Mouse (Mus musculus): Measurements from ENCODE around the gene Mrnip.
"Not testable (repeated sequence)": the region's sequence is repeated elsewhere in the genome, so short reads cannot be mapped to it uniquely, and the experiment has no call there.

Mrnip gene

DNA sequence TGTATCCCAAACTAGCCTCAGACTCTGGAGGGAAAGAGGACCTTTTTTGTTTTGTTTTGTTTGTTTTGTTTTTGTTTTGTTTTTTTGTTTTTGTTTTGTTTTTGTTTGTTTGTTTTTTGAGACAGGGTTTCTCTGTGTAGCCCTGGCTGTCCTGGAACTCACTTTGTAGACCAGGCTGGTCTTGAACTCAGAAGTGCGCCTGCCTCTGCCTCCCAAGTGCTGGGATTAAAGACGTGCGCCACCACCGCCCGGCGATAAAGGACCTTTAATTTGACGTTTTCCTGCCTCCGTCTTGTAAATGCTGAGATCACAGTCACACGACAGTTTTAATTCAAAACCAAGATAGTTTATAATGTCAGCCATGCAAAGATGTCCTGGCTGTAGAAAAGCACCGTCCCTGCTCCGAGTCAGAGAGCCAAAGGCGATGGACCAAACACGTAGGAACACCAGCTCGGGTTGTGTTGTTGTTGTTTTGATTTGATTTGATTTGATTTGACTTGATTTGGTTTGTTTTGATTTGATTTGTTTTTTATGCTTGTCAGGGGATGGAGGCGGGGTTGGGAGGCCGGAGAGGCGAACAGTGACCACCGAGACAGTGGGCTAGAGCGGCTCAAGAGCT, at the start of gene Mrnip:
Mrnip (plus strand) TSS at position 334 of the 619 bp plus-strand sequence.
- not testable (repeated sequence) for DNase-seq (ENCODE audit: low spot score)

DNA sequence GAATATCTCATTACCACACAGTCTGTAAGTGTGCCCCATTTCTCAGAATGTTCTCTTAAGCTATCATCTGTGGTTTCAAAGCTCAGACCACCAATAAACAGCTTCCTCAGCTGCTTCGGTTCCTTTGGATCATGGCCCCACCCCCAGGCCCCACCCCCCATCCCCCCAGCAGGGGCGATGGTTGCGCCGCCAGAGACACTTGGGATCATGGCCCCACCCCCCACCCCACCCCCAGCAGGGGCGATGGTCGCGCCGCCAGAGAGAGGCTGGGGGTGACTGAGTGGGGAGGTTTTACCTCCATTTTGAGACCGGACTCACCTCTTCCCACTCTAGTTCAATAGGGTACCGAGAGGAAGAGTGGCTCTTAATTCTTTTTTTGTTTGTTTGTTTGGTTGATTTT, 46.5 kb upstream of the Mrnip start:
- no peak for DNase-seq (ENCODE audit: low spot score)

DNA sequence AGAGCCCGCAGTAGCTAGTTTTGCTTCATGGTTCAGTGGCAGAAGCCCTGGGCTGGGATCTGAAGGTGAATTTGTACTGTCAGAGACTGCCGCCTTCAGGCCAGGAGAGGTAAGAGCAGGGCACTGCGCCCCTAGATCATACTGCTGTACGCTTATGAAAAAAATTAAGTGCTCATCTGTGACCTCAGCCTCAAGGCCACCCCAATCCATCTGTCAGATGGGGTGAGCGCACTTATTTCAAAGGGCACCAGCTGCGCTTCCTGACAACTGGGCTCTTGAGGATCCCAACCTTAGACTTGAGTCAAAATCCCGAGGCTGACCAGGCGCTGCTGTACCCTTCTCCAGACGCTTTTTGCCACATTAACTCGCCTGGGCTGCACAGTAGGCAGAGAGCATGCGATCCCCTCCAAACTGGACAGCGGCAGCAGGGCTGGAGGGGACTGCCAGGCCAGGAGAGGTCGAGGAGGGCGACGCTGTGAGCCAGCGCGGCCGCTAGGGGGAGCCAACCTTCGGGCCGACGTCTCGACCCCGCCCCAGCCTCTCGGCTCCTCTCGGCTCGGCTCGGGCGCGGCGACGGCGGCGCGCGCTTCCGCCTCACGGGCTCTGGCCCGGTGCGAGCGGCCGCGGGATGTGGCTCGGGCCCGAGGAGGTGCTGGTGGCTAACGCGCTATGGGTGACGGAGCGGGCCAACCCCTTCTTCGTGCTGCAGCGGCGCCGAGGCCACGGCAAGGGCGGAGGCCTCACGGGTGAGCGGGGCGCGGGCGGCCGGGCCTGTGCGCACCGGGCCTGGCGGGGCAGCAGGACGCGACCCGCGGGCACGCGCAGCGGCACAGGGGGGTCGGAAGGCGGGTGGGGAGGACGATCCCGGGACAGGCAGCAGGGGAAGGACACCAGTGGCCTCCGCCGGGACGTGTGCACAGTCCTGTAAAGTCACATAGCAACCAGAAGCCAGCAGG, 43.2 kb upstream of the Mrnip start, which contains the start of gene Tbc1d9b:
Tbc1d9b (plus strand) TSS at position 586 of the 956 bp plus-strand sequence.
- peak; percentile 90 for DNase-seq (ENCODE audit: low spot score)

DNA sequence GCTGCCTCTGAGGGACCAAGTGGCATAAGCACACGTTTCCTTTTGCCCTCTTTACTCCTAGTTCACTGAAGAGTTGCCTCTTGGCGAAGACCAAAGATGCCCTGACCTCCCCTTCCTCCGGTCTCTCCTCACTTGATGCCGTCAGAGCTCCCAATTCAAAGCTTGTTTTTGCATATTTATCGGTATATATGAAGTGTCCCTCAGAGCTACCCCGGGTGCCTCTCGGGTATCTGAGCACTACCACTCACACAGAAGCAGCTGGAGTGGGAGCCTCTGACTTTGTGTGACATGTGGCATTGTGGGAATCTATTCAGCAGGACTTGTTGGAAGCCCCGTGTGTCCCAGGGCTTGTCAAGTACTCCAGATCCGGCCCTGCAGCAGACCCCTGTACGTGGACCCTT, 42.4 kb upstream of the Mrnip start:
- no peak for DNase-seq (ENCODE audit: low spot score)

DNA sequence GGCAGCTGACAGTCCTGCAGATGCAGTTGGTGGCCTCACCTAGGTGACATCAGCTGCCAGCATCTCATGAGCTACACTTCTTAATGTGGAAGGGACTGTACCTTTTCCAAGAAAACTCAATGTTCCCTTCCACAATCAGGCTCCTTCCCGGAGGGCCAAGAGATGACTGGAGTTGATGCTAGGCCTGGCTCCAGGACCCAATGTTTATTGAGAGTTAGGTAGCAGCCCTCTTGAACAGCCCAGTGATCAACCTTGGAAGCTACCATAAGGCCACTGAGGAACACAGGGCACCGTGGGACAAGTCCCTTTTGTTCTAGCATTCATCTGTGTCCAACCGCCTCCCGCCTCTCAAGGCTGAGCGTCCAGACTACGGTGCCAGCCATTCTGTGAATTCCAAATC, 42.0 kb upstream of the Mrnip start:
- no peak for DNase-seq (ENCODE audit: low spot score)

DNA sequence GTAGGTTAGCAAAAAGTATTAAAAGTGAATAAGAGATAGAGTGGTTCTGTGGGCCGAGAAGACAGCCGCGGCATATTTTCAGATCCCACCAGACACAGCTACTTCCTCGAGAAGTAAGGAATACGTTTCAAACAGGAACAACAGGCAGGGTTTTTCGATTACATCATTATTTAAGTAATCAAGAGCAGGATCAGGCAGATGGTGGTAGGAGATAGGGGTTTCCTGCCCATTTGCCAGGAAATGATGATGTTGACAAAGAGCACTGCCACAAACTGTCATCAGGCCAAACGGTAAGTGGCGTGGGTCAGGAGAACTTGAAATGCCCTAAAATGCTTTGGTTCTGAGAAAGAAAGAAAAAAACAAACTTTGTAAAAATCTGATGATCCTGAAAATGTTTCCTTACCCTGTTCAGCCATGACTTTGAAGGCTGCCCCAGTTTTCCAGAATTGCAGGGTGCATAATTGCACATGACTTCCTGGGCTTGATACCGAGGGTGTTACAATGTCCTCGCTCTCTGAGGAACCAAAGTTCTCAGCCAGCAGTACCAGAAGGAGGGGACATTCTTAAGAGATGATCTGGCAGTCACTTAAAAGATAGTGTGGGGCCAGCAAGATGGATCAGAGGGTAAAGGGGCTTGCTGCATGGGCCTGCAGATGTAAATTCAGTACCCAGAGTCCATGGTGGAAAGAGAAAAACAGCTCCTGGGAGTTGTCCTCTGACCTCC, 39.9 kb upstream of the Mrnip start:
- DNase-seq (ENCODE audit: low spot score) = no peak

DNA sequence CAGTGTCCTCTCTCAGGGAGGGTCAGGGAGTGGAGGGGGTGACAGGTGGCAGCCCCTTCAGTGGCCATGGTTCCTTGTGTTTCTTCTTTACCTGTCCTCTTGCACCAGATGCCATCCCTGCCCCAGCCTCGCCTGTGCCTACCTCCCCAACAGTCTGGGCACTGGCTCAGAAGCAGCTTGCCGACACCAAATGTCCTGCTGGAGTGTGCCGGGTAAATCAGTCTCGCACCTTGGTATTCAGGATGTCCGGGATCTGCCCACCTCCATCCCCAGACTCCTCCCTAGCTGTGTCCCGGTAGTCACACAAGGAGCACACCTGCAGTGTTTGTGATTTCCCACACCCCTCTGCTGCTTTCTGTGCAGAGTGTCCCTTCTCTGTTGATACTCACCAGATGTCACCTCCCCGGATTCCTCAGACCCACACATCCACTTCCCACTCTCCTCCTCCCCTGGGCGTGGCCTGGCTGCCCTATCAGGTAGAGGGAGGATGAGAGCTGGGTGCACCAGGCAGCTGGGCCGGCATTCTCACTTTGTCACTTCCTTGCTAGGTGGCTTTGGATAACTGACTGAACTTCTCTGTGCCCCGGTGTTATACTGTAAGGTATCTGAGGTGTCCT, 35.9 kb upstream of the Mrnip start:
- no peak for DNase-seq (ENCODE audit: low spot score)

DNA sequence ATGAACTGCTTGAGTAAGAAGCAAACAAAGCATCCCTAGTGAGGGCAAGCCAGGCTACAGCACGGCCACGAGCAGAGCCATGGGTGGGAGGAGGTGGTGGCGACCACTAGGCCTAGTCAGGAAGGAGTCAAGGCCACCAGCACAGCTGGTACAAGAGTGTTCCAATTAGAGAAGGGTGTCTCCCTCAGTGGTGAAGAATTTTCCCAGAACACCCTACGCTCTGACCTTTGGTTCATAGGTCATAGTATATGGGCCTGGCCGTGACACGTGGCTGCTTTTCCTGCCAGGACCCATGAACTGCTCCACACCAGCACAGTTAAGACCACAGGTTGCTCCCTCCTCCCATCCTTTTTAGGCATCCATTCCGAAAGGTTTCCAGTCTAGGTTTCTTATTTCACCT, 34.7 kb upstream of the Mrnip start:
- DNase-seq (ENCODE audit: low spot score) = no peak

DNA sequence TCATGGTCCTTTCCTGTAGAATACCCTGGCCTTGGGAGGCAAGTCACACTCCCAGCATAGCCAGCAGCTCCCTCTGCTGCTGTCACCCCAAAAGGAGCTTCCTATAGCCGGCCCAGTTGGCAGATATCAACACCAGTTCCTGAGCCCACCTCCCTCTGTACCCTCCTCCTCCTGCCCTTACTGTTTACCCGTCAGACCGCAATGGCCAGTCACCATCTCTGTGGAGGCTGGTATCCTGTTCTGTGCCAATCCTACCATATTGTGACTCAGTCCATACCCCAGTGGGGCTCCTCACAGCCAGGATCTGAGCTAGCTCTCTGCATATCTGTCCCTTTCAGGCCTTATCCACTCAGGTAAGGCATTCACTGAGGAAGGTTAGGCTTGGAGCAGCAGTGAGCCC, 28.7 kb upstream of the Mrnip start:
- DNase-seq (ENCODE audit: low spot score) = no peak

DNA sequence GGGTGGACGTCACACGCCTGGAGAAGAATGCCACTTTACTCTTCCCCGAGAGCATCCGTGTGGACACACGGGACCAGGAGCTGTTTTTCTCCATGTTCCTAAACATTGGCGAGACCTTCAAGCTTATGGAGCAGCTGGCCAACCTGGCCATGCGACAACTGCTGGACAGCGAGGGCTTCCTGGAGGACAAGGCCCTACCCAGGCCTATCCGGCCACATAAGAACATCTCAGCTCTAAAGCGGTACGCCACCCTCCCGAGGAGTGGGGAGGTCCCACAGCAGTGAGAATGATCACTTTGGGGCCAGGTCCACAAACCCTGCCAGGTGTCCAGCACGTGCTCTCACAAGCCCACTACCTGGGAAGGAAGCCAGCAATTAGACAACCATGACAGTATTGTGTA, 28.1 kb upstream of the Mrnip start:
- no peak for DNase-seq (ENCODE audit: low spot score)

DNA sequence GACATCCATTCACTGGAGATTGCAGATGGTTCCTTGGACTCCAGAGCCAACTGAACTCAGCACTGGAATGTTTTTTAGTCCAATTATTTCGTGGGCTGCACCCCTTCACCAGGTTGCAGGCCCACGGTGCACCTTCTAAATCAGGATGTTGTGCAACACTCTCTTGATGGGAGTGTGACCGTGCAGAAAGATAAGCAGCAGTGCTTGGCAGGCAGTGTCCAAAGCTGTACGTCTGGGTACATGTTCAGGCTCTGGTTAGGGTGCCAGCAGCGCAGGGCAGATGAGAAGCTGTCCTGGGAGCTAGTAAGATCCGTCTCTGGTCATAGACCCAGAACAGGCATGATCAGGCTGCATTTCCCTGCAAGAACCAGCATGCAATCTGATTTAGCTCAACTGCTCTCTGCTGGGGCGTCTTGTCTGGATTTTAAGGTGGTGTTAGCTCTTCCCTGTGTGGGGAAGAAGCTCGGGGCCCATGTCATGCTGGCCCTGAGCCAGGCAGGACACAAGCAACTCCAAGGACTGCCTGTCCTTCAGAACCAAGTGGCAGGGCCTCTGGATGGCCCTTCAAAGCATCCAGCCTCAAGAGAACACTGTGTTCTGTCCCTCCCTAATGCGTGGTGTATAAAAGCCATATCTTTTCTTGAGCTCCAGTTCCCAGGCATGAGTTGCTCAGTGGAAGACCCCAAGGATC, 26.8 kb upstream of the Mrnip start:
- DNase-seq (ENCODE audit: low spot score) = no peak

DNA sequence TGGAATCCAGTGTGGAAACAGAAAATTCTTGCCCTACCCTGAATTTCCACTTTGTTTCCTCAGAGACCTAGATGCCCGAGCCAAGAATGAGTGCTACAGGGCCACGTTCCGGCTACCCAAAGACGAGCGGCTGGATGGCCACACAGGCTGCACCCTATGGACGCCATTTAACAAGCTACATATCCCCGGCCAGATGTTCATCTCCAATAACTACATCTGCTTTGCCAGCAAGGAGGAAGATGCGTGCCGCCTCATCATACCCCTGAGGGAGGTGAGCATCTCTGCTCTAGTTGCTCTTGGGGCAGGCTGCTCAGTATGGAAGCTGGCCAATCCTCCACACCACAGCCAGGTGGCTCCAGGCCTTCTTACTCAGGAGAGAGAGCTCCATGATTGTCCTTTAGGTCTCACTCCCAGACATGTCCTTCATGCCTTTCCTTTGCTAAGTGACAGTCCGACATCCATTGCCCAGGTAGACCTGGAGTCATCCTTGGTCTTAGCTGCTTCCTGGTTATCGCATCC, 26.2 kb upstream of the Mrnip start:
- no peak for DNase-seq (ENCODE audit: low spot score)

DNA sequence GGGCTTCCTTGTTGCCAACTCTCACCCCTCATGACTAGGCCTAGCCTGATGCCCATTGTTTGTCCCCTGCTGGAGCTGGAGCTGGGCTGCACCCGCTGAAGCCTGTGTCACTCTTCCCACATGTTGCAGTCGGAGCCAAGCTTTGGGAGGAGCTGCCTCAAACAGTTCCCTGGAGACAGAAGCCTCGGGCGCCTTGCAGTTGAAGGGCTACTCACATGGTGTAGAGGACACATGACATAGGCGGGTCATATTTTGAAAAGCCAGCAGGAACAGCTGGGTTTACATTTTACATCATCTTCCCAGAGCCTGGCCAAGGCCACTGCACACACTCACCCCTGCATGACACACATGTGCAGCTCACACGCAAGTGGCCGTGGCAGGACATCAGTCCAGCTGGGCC, 25.0 kb upstream of the Mrnip start:
- DNase-seq (ENCODE audit: low spot score) = no peak

DNA sequence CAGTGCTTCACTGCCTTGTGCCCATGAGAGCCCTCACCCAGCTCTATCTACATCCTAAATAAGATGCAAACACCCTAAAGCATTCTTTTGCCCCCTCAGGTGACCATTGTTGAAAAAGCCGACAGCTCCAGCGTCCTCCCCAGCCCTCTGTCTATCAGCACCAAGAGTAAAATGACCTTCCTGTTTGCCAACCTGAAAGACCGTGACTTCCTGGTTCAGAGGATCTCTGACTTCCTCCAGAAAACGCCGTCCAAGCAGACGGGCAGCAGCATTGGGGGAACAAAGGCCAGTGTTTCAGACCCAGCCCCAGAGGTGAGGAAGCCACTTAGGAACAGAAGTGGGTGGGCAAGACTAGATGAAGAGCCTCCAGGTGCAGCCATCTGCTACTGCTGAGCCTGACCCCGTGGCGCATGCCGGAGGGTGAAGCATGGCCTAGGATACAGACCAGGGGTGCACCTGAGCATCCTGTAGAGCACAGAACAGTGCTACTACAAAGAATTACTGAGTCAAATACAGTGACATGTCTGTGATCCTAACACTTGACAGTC, 24.6 kb upstream of the Mrnip start:
- no peak for DNase-seq (ENCODE audit: low spot score)

DNA sequence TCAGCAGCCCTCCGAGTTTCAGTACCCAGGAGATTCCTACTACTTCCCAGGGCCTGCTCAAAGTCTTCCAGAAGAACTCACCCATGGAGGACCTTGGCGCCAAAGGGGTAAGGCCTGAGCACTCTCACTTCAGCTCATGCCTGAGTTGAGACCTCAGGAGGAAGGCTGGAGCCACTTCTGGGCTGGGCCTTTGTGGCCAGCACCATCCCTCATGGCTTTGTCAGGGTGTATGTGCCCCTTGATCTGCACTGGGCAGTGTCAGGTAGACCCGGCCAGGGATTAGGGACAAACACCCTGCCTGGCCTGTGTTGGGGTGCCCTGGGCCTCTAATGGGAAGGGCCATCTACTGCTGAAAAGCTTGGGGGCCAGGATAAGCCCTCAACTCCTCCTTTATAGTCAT, 22.9 kb upstream of the Mrnip start:
- no peak for DNase-seq (ENCODE audit: low spot score)

DNA sequence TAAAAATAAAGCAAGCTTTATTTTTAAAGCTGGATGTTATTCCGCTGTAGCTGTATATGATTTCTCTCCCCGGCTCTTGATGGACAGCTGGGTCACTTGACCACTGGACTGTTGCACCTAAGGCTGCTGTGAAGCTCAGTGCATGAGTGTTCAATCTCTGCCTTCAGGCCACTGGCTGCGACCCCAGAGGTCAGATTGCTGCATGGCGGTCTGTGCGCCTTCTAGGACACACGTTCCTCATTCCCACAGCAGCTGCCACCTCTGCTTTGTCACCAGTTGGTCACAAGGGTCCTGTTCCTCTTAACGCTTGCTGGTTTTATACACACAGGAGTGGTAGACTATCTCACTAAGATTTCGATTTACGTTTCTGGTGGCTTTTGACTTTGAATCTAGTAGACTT, 20.1 kb upstream of the Mrnip start:
- DNase-seq (ENCODE audit: low spot score) = no peak

DNA sequence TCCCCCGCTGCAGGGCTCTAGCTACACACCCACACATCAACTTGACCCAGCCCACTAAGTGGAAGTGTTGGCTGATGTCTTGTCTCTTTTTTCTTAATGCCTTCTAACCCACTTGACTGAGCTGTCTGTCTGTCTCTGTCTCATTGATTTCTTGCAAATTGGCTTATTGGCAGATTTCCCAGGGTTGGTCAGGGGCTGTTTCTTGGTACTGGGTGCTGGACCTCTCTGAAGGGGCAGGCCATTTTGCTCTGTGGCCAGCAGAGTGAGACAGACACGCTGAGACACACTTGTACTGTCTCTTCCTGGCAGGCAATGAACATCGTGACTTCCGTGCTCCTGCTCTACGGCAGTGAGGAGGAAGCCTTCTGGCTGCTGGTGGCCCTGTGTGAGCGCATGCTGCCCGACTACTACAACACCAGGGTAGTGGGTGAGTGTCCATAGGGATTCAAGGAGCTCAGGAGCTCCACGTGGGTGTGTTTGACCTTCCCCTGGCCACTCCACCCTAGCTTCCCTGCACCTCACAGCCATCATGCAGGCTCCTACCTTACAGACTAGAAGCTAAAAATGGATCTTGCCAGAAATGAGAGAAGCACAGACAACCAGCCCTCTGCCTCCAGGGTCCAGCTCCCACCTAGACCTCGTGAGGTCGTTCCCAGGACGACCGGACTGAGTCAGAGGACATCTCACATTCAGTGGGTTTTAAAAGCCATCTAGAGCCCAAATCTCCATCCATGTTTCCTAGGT, 19.3 kb upstream of the Mrnip start:
- no peak for DNase-seq (ENCODE audit: low spot score)

DNA sequence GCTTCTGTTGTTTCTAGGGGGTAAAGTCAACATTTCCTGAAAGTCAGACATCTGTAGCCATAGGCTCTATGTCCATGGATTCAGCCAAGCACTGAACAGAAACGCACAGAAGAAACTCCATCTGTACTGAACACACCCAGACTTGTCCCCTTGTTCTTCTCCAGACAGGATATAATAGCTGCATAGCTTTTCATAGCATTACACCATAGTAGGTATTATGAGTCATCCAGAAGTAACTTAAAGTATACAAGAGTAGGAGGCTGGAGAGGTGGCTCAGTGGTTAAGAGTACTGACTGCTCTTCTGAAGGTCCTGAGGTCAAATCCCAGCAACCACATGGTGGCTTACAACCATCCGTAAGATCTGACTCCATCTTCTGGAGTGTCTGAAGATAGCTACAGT, 18.5 kb upstream of the Mrnip start:
- no peak for DNase-seq (ENCODE audit: low spot score)

DNA sequence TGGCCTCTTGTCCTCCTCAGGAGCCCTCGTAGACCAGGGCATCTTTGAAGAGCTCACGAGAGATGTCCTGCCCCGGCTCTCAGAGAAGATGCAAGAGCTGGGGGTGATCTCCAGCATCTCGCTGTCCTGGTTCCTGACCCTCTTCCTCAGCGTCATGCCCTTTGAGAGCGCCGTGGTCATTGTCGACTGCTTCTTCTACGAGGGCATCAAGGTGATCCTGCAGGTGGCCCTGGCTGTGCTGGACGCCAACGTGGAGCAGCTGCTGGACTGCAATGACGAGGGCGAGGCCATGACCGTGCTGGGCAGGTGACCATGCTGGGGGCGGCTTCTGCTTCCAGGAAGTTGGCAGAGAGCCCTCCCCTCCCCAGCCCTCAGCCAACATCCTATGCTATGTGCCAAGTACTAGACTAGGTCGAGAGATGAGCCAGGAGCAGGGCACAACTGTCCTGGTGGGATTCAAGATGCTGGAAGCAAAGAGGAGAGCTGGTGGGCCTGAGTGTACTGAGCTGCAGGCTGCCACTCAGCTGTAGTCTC, 17.5 kb upstream of the Mrnip start:
- no peak for DNase-seq (ENCODE audit: low spot score)

DNA sequence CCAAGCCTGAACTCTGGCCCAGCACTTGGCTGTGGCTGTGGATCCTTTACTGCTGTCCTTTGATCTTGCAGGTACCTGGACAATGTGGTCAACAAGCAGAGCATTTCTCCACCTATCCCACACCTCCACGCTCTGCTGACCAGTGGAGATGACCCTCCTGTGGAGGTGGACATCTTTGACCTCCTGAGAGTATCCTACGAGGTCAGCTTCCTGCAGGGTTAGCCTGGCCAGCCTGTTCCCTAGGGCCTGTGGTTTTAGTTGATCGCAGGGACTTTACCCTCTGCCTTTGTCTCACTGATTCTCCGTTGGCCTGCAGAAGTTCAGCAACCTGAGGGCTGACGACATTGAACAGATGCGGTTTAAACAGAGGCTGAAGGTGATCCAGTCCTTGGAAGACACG, 15.9 kb upstream of the Mrnip start:
- DNase-seq (ENCODE audit: low spot score) = no peak

Data from layer of hippocampus, adult 9-10 months (tissue).